Mouse (Mus musculus) mesoderm, embryonic 11.5 days (tissue): ENCODE results near the gene Hist2h4.
A peak's percentile ranks its signal among the peaks of the same experiment; 100 is the strongest.
"Not testable (repeated sequence)": the region's sequence is repeated elsewhere in the genome, so short reads cannot be mapped to it uniquely, and the experiment has no call there.

Source experiments
- DNase-seq: peaks from one replicate; pipeline ENCODE4 v3.0.0-alpha.2; 2012; ENCODE audit warnings: low read depth, low spot score

The Hist2h4 gene

GRCm38 (mm10) chr3:96262979-96263550, at the start of gene Hist2h4:
Gene Hist2h4 (minus strand): TSS chr3:96263311.
- DNase-seq = peak; percentile 93

DNA sequence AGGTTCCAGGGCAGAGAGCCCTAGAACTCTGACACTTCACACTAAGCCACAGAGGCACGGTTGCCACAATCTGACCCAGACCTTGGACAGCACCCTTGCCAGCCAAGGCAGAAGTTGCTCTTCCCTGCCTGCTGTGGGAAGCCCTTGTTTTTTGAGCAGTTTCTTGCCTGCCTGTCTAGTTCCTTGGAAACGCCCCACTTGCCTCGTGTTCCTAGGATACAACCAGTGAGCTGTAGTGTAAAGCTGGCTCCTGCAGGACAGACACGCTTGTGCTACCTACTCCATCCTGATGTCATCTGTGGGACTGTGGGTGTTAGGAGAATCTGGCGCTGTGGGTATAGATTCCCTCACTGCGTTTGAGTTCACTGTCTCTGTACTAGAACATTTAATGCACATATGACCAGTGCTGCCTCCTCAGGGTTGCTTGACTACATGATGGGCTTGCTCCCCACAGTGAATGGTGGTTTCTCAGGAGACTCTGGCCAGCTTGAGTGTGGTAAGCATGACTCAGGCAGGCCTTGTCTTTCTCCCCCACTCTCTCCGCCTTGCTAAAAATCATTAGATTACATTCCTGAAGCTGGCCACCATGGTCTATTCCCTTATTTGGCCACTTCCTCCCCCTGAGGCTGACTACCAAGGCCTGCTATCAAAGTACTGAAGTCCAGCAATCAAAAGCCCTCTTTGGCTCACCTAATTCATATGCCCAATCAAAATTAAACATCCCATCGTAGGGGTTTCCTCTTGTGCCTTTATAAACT, 49.4 kb upstream of the Hist2h4 start:
- no peak for DNase-seq

- no peak for DNase-seq
Measured at GRCm38 (mm10) chr3:96309441-96309840, 46.3 kb upstream of the Hist2h4 start.

- no peak for DNase-seq
Measured at GRCm38 (mm10) chr3:96306506-96306905, 43.4 kb upstream of the Hist2h4 start.

DNA sequence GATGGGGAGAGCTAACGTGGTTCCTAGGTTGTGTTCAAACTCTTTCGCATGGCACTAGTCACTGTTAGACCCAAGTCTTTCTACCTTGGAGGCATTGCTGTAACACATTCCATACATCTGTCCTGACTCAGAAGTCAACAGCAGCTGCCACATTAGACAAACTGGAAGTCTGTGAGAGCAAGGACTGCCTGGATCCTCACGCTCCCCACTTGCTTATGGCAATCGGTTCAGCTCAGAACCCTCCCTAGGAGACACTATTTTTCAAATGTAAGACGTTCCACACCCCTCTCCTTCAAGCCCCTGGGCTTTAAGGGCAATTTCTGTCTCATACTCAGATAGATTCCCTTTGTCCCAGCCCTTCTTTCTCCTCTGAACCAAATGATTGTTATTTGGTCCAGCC, 39.0 kb upstream of the Hist2h4 start:
- DNase-seq = no peak

- DNase-seq = no peak
Measured at GRCm38 (mm10) chr3:96300706-96301529, 37.8 kb upstream of the Hist2h4 start.

GRCm38 (mm10) chr3:96299562-96299961, 36.5 kb upstream of the Hist2h4 start:
- DNase-seq = no peak

- no peak for DNase-seq
Measured at GRCm38 (mm10) chr3:96298360-96298759, 35.2 kb upstream of the Hist2h4 start.

DNA sequence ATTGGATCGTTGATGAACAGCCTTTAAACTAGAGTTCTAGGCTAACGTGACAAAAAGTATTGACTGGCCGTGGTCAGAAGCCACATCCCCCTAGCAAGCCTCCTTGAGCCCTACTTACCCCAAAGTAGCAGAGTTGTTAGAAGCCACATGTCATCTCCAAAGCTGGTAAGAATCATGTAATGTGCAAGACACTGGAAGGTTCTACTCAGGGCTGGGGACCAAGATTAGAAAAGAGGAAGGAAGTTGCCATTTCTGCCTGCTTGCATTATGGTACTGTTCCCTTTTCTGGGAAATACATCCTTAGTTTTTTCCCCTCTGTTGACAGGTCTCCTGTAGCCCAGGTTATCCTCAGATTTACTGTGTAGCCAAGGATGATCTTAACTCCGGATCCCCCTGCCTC, 30.7 kb upstream of the Hist2h4 start, which contains the start of gene Fcgr1:
Gene Fcgr1, minus strand, starts transcription at position 183 of the 400 bp plus-strand sequence.
- DNase-seq = no peak

- DNase-seq = no peak
Measured at GRCm38 (mm10) chr3:96293368-96293767, 30.3 kb upstream of the Hist2h4 start.

GRCm38 (mm10) chr3:96292641-96293040, 29.5 kb upstream of the Hist2h4 start:
- DNase-seq = no peak

DNA sequence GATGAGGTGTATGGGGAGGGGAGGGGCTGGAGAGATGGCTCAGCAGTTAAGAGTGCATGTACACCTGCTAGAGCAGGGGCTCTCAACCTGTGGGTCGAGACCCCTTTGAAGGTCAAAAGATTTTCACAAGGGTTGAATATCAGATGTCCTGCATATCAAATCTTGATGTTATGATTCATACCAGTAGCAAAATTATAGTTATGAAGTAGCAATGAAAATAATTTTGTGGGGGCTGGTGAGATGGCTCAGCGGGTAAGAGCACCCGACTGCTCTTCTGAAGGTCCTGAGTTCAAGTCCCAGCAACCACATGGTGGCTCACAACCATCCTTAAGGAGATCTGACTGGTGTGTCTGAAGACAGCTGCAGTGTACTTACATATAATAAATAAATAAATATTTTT, 27.6 kb upstream of the Hist2h4 start:
- DNase-seq = not testable (repeated sequence)

GRCm38 (mm10) chr3:96289201-96289600, 26.1 kb upstream of the Hist2h4 start:
- no peak for DNase-seq

DNA sequence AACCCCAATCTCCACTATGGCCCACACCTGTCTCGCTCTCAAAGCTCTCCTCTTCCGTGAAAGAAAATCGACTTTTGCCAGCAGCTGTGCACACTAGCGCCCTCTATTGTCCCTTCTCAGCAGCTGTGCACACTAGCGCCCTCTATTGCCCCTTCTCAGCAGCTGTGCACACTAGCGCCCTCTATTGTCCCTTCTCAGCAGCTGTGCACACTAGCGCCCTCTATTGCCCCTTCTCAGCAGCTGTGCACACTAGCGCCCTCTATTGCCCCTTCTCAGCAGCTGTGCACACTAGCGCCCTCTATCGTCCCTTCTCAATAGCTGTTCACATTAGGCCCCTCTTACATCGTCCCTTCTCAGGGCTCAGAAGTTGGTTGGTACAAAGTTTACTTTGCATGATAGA, 24.2 kb upstream of the Hist2h4 start:
- DNase-seq = not testable (repeated sequence)

DNA sequence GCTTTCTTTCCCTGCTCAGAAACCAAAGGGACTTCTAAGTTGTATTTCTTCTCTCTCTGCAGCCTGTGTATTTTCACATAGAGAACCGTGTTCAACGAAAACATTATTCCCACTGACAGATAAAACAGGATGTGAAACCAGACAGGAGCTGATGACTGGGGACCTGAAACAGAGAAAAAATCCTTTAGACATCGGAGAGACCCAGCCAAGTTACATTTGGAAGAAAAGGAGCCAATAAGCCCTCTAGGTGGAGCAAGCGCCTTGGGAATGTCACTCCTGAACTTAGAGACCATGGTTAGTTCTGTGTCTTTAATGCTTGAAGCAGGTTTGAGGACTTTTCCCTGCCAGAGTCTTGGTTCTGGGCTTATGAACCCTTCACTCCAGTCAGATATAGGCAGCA, 21.3 kb upstream of the Hist2h4 start:
- DNase-seq = no peak

DNA sequence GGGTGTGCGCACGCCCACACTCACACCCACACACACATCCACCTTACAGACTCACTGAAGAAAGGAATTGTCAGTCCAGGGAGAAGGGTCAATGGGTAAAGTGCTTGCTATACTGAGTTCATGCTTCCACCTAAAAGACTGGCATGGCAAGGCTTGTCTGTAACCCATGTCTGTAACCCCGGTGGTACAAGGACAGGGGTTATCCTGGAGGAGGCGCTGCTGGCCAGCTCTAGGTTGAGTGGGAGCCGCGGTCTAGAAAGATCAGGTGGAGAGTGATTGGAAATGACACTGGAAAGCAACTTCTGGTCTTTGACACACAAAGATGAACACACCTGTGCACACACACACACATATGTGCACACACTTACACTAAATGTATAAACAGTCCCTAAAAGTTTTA, 17.5 kb upstream of the Hist2h4 start:
- DNase-seq = no peak

DNA sequence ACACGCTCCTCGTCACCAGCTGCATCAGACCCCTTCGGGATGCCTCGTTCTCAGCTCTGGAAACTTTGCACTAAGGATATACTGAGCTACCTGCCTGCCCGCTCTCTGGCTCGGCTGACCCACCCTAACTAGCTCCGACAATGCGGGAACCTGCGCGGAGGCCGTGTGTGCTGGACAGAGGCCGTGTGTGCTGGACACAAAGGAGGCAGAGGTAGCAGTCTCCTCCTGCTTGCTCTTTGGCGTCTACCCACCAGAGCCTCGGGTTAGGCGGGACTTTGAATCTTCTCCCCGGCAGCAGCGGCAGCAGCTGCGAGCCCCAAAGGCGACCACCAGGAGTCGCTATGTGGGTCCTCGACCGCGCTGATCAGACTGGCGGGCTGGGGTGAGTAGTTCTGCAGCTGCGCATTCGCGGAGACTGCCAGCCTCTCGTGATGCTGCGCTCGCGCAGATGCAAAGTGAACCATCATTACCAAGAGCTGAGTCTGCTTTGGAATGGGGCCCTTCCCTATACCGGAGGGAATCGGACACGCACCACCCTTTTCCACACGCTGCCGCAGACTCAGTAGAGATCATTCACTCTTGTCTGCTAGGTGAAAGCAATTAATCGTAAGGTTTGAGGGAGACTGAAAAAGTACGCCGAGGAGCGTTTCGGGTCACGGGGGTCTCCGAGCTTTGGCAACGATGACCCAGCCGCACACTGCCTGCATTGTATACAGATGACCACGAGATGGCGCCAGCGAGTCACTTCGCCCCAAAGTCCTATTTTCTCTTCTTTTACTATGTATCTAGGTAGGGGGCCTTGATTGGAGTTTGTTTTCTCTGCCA, 14.9 kb upstream of the Hist2h4 start:
- DNase-seq = peak; percentile 96

DNA sequence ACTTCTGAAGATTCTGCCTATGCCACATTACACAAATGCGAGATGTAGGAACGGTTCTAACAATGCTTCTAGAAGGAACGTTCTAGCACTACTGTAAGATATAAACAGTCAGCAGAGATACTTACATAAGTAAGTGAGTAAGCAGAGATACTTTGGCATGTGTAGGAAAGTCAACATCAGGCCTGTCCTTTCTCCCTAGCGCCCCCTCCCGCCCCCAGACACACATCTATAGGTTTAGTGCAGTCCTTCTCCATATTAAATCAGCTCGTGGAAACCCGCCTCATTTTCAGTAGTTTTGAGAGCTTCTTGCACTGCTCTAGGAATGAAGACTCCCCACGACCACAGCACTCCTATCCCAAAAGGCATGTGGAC, 14.3 kb upstream of the Hist2h4 start:
- no peak for DNase-seq

- DNase-seq = no peak
Measured at GRCm38 (mm10) chr3:96273591-96274465, 10.7 kb upstream of the Hist2h4 start.
